Mouse (Mus musculus): ENCODE results near the gene Pdlim5. TPM values are rescaled to one million over a fixed set of nuclear protein-coding genes. Genes with fewer than 3 reads are reported as not detected.

Gene Pdlim5
- polyA plus RNA-seq, 1 experiment from 2014 or later = 246 TPM

DNA sequence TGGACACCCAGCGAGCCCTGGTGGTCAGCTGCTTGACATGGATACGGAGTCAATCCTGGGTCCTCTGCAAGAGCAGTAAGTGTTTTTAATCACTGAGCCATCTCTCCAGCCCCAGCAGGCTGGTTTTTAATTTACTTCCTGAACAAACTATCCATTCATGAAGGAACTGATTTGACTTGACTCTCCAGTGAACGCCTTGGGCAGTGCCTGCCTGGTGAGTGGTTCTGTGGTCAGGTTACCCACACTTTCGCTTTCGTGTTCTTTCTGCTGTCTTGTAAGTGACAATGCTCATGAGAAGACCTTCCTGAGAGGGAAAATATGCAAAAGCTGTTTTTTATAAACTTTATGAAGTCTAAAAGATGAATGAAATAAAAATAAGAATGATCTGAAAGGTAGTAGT is 152.2 kb downstream of the Pdlim5 start:
- Histone ChIP-seq H3K36me3 (ENCODE audit: control insufficient read depth, insufficient read depth) (peaks cover 41% of the 10 kb centered on the region), H3K4me3 (ENCODE audit: low read length) (no peak overlapping the region), H3K4me2 (ENCODE audit: low read depth, low read length) (no peak overlapping the region), H3K9ac (ENCODE audit: low read length) (no peak overlapping the region), H3K27ac (ENCODE audit: low read length) (no peak overlapping the region), H3K9me3 (replicated peaks; ENCODE audit: control insufficient read depth, low read length) (no peaks in the 10 kb centered on the region), H3K4me1 (ENCODE audit: control insufficient read depth, insufficient read depth, low read length) (no peaks in the 10 kb centered on the region), H3K27me3 (ENCODE audit: control insufficient read depth, insufficient read depth, low read length) (no peaks in the 10 kb centered on the region)
- no peak for ATAC-seq (replicated peaks; ENCODE audit: extremely low read depth, insufficient read depth, low FRiP score)
- 85% methylated on average over 5 of the region's 5 CpGs for WGBS

DNA sequence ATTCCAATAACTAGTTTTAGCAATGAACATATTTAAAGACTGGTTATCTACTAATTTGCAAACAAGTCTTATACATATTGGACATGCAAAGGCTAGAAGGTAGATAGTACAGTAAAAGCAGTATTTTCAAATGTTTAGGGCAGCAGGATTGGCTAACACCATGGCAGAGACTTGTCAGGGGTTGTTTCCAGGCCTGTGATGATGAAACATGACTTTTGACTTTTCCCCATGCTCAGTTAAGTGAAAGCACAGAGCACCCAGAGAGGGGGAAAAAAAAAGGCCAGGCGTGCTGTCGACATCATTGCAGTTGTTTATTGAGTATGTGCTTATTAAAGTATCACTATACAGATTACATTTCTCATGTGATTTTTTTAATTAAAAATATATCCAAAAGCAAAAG is 156.2 kb downstream of the Pdlim5 start:
- Histone ChIP-seq H3K4me2 (ENCODE audit: low read depth, low read length) (no peak overlapping the region), H3K27me3 (ENCODE audit: control insufficient read depth, insufficient read depth, low read length) (no peaks in the 10 kb centered on the region), H3K9ac (ENCODE audit: low read length) (no peak overlapping the region), H3K27ac (ENCODE audit: low read length) (no peak overlapping the region), H3K4me1 (ENCODE audit: control insufficient read depth, insufficient read depth, low read length) (no peaks in the 10 kb centered on the region), H3K36me3 (ENCODE audit: control insufficient read depth, insufficient read depth) (peaks cover 18% of the 10 kb centered on the region; the same call in 1 of the 2 replicates), H3K9me3 (replicated peaks; ENCODE audit: control insufficient read depth, low read length) (no peaks in the 10 kb centered on the region), H3K4me3 (ENCODE audit: low read length) (no peak overlapping the region)
- 92% methylated on average over 2 of the region's 2 CpGs for WGBS
- ATAC-seq (replicated peaks; ENCODE audit: extremely low read depth, insufficient read depth, low FRiP score) = no peak

DNA sequence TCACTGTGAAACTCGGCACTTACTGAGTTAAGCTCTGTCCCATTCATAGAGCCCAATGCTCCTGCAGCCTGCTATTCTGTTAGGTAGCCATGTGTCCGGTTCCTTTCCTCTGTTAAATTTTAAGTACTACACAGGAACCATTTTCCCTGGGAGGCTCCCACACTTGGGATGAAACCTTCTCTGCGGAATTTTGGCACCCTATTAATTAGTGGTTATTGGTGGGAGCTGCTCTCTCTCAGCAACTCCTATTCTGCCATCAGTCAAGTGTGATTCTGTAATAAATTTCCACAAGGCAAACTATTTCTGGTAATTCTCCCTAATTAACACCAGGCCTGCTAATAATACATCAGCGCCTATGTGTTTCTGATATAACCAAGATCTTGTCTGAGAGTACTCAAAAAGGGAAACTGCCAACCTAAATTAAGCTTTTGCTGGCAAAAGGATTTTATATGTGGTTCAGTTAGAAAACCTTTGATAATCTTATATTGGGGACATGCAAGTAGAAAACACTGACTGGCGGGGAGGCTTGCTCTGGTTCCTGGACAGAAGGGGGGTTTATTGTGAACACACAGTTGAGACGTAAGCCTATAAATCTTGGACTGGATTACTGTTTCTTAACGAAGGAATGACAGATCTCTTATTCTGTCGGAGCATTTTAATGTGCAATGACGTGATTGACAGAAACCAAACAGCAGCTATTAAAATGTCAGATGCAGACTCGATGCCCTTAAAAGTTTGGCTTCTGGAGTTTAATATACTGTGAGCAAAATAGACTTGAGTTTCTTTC is 157.0 kb downstream of the Pdlim5 start:
- WGBS = 83% methylated on average over 10 of the region's 10 CpGs
- Histone ChIP-seq H3K9me3 (replicated peaks; ENCODE audit: control insufficient read depth, low read length) (no peaks in the 10 kb centered on the region), H3K4me1 (ENCODE audit: control insufficient read depth, insufficient read depth, low read length) (no peaks in the 10 kb centered on the region), H3K4me3 (ENCODE audit: low read length) (no peak overlapping the region), H3K36me3 (ENCODE audit: control insufficient read depth, insufficient read depth) (peaks cover 18% of the 10 kb centered on the region; the same call in 1 of the 2 replicates), H3K27me3 (ENCODE audit: control insufficient read depth, insufficient read depth, low read length) (no peaks in the 10 kb centered on the region), H3K4me2 (ENCODE audit: low read depth, low read length) (no peak overlapping the region), H3K27ac (ENCODE audit: low read length) (no peak overlapping the region), H3K9ac (ENCODE audit: low read length) (no peak overlapping the region)
- no peak for ATAC-seq (replicated peaks; ENCODE audit: extremely low read depth, insufficient read depth, low FRiP score)

DNA sequence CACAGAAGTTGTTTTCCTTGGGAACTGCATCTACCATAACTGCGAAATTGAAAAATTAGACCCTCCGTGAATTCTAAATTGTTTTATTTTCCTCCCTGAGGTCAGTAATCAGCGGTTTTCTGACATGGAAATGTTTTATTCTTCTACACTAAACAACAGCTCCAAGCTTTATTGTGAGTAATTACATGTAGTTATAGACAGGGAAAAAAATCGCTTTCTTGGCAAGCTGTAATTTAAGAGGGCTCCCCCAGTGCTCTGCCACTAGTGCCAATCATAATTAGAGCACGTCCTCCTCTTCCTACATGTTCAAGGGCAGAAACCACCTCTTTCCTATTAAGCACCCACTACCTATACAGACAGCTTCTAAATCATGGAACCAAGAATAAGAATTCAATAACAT is 157.9 kb downstream of the Pdlim5 start:
- H3K36me3 ChIP-seq (ENCODE audit: control insufficient read depth, insufficient read depth) = peaks cover 18% of the 10 kb centered on the region; the same call in 1 of the 2 replicates
- H3K9ac ChIP-seq (ENCODE audit: low read length) = no peak overlapping the region
- no peaks in the 10 kb centered on the region for H3K9me3 ChIP-seq (replicated peaks; ENCODE audit: control insufficient read depth, low read length)
- no peak overlapping the region for H3K27ac ChIP-seq (ENCODE audit: low read length)
- H3K4me3 ChIP-seq (ENCODE audit: low read length) = no peak overlapping the region
- ATAC-seq (replicated peaks; ENCODE audit: extremely low read depth, insufficient read depth, low FRiP score) = no peak
- H3K4me1 ChIP-seq (ENCODE audit: control insufficient read depth, insufficient read depth, low read length) = no peaks in the 10 kb centered on the region
- 85% methylated on average over 5 of the region's 5 CpGs for WGBS
- H3K4me2 ChIP-seq (ENCODE audit: low read depth, low read length) = no peak overlapping the region
- H3K27me3 ChIP-seq (ENCODE audit: control insufficient read depth, insufficient read depth, low read length) = no peaks in the 10 kb centered on the region

DNA sequence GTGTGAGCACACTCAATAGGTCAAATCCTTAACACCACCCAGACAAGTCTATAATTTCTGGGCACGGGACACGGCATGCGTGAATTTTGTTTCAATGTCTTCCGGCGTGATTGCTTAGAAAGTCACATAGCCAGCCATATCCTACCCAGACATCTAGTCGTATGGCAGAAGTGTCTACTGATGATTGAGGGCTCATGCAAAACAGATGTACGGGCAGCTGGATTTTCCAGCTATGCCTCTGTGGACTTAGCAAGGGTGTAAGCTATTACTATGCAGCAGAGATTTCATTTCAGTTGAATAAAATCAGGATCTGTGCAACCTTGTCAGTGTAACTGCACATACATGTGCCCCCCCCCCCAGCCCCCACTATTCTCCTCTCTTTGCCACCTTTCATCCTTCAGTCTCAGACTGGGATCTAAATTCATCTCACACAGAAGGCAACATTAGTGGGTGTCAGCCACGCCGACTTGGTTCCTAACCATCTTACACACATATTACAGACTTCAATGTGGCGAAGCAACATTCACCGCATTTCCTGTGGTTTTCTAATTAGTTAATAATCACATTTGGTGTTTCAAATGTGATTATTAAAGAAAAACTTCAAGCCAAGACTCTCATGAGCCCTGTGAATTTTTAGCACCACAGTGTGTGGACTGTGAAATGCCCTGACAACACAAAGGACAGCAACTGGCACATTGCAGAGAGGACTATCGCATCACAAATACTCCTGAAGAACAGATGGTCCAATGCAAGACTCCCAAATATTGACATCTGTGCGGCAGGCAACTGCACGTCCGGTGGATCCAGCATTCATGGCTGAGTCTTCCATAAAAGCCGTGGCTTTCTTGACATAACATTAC is 161.7 kb downstream of the Pdlim5 start:
- Histone ChIP-seq H3K4me3 (ENCODE audit: low read length) (no peak overlapping the region), H3K27ac (ENCODE audit: low read length) (no peak overlapping the region), H3K4me1 (ENCODE audit: control insufficient read depth, insufficient read depth, low read length) (no peaks in the 10 kb centered on the region), H3K36me3 (ENCODE audit: control insufficient read depth, insufficient read depth) (no peaks in the 10 kb centered on the region), H3K9me3 (replicated peaks; ENCODE audit: control insufficient read depth, low read length) (no peaks in the 10 kb centered on the region), H3K4me2 (ENCODE audit: low read depth, low read length) (no peak overlapping the region), H3K9ac (ENCODE audit: low read length) (no peak overlapping the region), H3K27me3 (ENCODE audit: control insufficient read depth, insufficient read depth, low read length) (no peaks in the 10 kb centered on the region)
- no peak for ATAC-seq (replicated peaks; ENCODE audit: extremely low read depth, insufficient read depth, low FRiP score)
- 88% methylated on average over 16 of the region's 16 CpGs for whole genome bisulfite sequencing

DNA sequence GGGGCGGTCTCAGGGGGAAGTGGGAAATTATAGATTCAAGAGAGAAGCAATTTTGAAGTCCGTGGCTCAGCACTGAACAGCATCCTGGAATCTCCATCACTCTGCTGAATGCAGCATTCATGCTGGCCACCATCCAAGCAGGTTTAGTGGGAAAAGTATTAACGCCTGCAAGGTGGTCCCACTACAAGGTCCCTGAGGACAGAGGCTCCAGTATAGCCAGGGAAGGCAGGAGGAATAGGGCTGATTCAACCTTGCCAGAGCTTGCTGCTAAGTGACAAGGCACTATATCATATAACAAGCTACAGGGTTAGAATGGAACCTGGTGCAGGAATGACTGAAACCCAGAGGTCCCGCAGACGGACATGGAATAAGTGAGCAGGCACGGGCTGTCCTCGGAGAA is 166.8 kb downstream of the Pdlim5 start:
- Histone ChIP-seq H3K27me3 (ENCODE audit: control insufficient read depth, insufficient read depth, low read length) (no peaks in the 10 kb centered on the region), H3K27ac (ENCODE audit: low read length) (no peak overlapping the region), H3K36me3 (ENCODE audit: control insufficient read depth, insufficient read depth) (no peaks in the 10 kb centered on the region), H3K4me1 (ENCODE audit: control insufficient read depth, insufficient read depth, low read length) (no peaks in the 10 kb centered on the region), H3K9me3 (replicated peaks; ENCODE audit: control insufficient read depth, low read length) (no peaks in the 10 kb centered on the region), H3K4me2 (ENCODE audit: low read depth, low read length) (no peak overlapping the region), H3K9ac (ENCODE audit: low read length) (no peak overlapping the region), H3K4me3 (ENCODE audit: low read length) (no peak overlapping the region)
- 76% methylated on average over 7 of the region's 7 CpGs for WGBS
- ATAC-seq (replicated peaks; ENCODE audit: extremely low read depth, insufficient read depth, low FRiP score) = 0 out of 2 replicates have a peak, but pooled peaks have one; percentile 14

DNA sequence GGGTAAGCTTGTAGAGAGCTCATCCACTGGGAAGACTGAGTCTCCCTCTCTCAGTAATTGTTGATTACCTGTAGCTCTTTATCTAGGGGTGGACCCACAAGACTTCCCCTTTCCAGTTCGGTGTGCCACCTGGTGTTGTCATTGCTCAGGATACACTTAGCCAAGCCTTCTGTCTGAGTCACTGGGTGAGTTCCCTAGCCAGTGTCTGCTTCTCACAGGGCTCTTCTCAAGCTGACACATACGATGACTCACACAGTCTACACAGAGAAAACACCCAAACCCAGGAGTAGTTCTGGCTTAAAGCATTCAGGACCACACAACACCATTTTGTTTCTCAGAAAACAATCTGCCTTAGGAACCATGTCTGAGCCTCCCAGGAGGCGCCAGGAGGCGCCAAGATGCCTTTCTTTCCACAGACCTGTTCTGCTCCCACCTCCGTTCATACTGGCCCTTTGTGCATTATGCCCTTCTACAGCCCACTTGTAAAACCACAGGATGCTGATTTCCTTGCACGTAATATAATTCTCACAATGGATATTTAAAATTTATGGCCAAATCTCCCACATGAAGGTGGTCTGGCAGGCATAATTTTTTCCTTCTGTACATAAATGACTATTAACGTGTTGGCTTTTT is 172.9 kb downstream of the Pdlim5 start:
- 87% methylated on average over 7 of the region's 7 CpGs for WGBS
- Histone ChIP-seq H3K27me3 (ENCODE audit: control insufficient read depth, insufficient read depth, low read length) (no peaks in the 10 kb centered on the region), H3K9me3 (replicated peaks; ENCODE audit: control insufficient read depth, low read length) (no peaks in the 10 kb centered on the region), H3K9ac (ENCODE audit: low read length) (no peak overlapping the region), H3K4me1 (ENCODE audit: control insufficient read depth, insufficient read depth, low read length) (no peaks in the 10 kb centered on the region), H3K27ac (ENCODE audit: low read length) (no peak overlapping the region), H3K4me3 (ENCODE audit: low read length) (no peak overlapping the region), H3K36me3 (ENCODE audit: control insufficient read depth, insufficient read depth) (no peaks in the 10 kb centered on the region), H3K4me2 (ENCODE audit: low read depth, low read length) (no peak overlapping the region)
- ATAC-seq (replicated peaks; ENCODE audit: extremely low read depth, insufficient read depth, low FRiP score) = no peak

DNA sequence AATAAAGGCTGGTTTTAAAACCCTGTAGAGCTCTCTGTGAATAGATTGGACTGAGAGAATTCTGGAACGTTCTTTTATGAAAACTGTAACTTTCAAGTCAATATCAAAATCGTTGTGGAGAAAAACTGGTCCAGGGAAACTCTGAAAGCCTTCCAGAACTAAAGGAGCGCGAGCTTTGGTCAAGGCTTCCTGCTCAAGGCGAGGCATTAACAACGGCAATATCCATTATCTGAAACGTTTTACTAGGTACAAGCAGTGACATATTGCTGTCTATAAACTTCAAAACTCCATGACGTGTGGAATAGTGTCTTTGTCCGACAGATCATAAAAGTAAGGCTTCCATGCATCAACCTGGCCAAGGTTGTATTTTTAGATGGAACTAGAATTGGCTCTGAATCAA is 175.6 kb downstream of the Pdlim5 start:
- H3K4me3 ChIP-seq (ENCODE audit: low read length) = no peak overlapping the region
- no peaks in the 10 kb centered on the region for H3K36me3 ChIP-seq (ENCODE audit: control insufficient read depth, insufficient read depth)
- no peaks in the 10 kb centered on the region for H3K4me1 ChIP-seq (ENCODE audit: control insufficient read depth, insufficient read depth, low read length)
- no peak overlapping the region for H3K27ac ChIP-seq (ENCODE audit: low read length)
- no peak overlapping the region for H3K4me2 ChIP-seq (ENCODE audit: low read depth, low read length)
- 89% methylated on average over 9 of the region's 9 CpGs for WGBS
- no peak overlapping the region for H3K9ac ChIP-seq (ENCODE audit: low read length)
- H3K27me3 ChIP-seq (ENCODE audit: control insufficient read depth, insufficient read depth, low read length) = no peaks in the 10 kb centered on the region
- no peak for ATAC-seq (replicated peaks; ENCODE audit: extremely low read depth, insufficient read depth, low FRiP score)
- H3K9me3 ChIP-seq (replicated peaks; ENCODE audit: control insufficient read depth, low read length) = no peaks in the 10 kb centered on the region

DNA sequence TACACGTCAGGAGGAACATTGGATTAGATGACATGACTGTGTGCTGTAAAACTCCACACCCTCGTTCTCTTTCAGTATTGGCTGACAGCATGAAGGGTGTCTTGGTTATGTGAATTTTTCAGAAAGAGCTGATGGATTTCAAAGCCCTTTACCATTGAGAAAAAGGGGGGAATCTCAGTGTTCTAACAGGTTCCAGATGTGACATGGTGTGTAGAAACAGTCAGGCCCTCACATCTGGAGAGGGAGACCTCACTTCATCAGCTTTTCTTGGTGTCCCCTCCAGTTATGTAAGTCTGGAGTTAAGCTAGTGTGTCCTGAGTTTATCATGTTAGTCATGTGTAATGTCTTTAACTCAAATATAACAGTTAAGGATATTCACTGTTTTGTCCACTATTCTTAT is 182.7 kb downstream of the Pdlim5 start:
- 48% methylated on average over 2 of the region's 2 CpGs for WGBS

More for the DNA sequence above, 182.7 kb downstream of the Pdlim5 start:
- H3K4me1 ChIP-seq (ENCODE audit: control insufficient read depth, insufficient read depth, low read length) = no peaks in the 10 kb centered on the region
- no peak overlapping the region for H3K9ac ChIP-seq (ENCODE audit: low read length)
- no peak overlapping the region for H3K27ac ChIP-seq (ENCODE audit: low read length)
- no peak overlapping the region for H3K4me2 ChIP-seq (ENCODE audit: low read depth, low read length)
- H3K4me3 ChIP-seq (ENCODE audit: low read length) = no peak overlapping the region
- no peaks in the 10 kb centered on the region for H3K9me3 ChIP-seq (replicated peaks; ENCODE audit: control insufficient read depth, low read length)
- ATAC-seq (replicated peaks; ENCODE audit: extremely low read depth, insufficient read depth, low FRiP score) = no peak
- H3K36me3 ChIP-seq (ENCODE audit: control insufficient read depth, insufficient read depth) = no peaks in the 10 kb centered on the region
- no peaks in the 10 kb centered on the region for H3K27me3 ChIP-seq (ENCODE audit: control insufficient read depth, insufficient read depth, low read length)

Data from heart, embryonic 16.5 days (tissue).